ENCODE assay signal across 21 mouse cellular contexts in genomic region chr14:76816666-76817065, GRCm38 (mm10).
DNase-seq lines count a peak whose midpoint lies in the region; ATAC-seq and TF ChIP-seq lines count a peak whose summit lies in the region.
"Had no signal": no experiment of that assay in that cellular context is flagged by ENCODE, and none has a peak within 500 bp of the region (broad histone marks: within the 10 kb centered on the region; RNA-seq: fewer than 3 reads in every experiment).

No protein-coding gene starts in this region.

- 94% methylated on average over 2 of the region's 2 CpGs for whole genome bisulfite sequencing in kidney, postnatal 0 days
- WGBS in kidney, embryonic 16.5 days = 78% methylated on average over 2 of the region's 2 CpGs
- 83% methylated on average over 2 of the region's 2 CpGs for WGBS in lung, embryonic 14.5 days
- WGBS in intestine, embryonic 15.5 days = 73% methylated on average over 2 of the region's 2 CpGs
- 60% methylated on average over 2 of the region's 2 CpGs for WGBS in small intestine, adult 2 months

- TF ChIP-seq POLR2A in small intestine, adult 2 months (IDR thresholded peaks at IDR 0.05; ENCODE audit: low read depth, low read length) = no peak

- ATAC-seq in kidney, postnatal 0 days (replicated peaks; ENCODE audit: low FRiP score, low read depth) = no peak
- ATAC-seq in kidney, embryonic 16.5 days (ENCODE audit: low FRiP score, low TSS enrichment) = no peak
- no peak for ATAC-seq in lung, embryonic 14.5 days (ENCODE audit: insufficient read depth)
- ATAC-seq in intestine, embryonic 15.5 days = peak; percentile 35; the same call in 1 of the 2 replicates
- ATAC-seq: activated CD4-positive, CD25-positive, alpha-beta regulatory T cell, adult 4 months; forebrain, embryonic 15.5 days had no signal

- H3K9ac ChIP-seq in kidney, postnatal 0 days (ENCODE audit: low read depth, low read length) = no peak overlapping the region
- H3K9ac ChIP-seq in kidney, embryonic 16.5 days (replicated peaks; ENCODE audit: low read length) = no peak overlapping the region
- no peak overlapping the region for H3K9ac ChIP-seq in lung, embryonic 14.5 days
- H3K9ac ChIP-seq in intestine, embryonic 15.5 days = no peak overlapping the region
- H3K9ac ChIP-seq: embryonic facial prominence, embryonic 12.5 days; forebrain, embryonic 15.5 days; heart, embryonic 15.5 days; hindbrain, embryonic 14.5 days had no signal

- no peaks in the 10 kb centered on the region for H3K36me3 ChIP-seq in kidney, postnatal 0 days (ENCODE audit: insufficient read depth, low read length)
- no peaks in the 10 kb centered on the region for H3K36me3 ChIP-seq in kidney, embryonic 16.5 days (ENCODE audit: insufficient read depth, low read length)
- no peaks in the 10 kb centered on the region for H3K36me3 ChIP-seq in lung, embryonic 14.5 days (ENCODE audit: insufficient read depth)
- no peaks in the 10 kb centered on the region for H3K36me3 ChIP-seq in intestine, embryonic 15.5 days
- no peaks in the 10 kb centered on the region for H3K36me3 ChIP-seq in small intestine, adult 2 months (ENCODE audit: control insufficient read depth, insufficient read depth, low read length)
- H3K36me3 ChIP-seq: embryonic facial prominence, embryonic 12.5 days; forebrain, embryonic 15.5 days; heart, embryonic 15.5 days; hindbrain, embryonic 10.5 days had no signal

- no peaks in the 10 kb centered on the region for H3K27me3 ChIP-seq in kidney, postnatal 0 days (ENCODE audit: insufficient read depth, low read length)
- no peaks in the 10 kb centered on the region for H3K27me3 ChIP-seq in kidney, embryonic 16.5 days (ENCODE audit: insufficient read depth, low read length)
- no peaks in the 10 kb centered on the region for H3K27me3 ChIP-seq in lung, embryonic 14.5 days (ENCODE audit: insufficient read depth, low read length)
- H3K27me3 ChIP-seq in intestine, embryonic 15.5 days (replicated peaks) = no peaks in the 10 kb centered on the region
- no peaks in the 10 kb centered on the region for H3K27me3 ChIP-seq in small intestine, adult 2 months (ENCODE audit: control insufficient read depth, insufficient read depth, low read length)
- H3K27me3 ChIP-seq: CH12.LX; embryonic facial prominence, embryonic 12.5 days; forebrain, embryonic 15.5 days; heart, embryonic 15.5 days; Patski had no signal

- no peak overlapping the region for H3K4me2 ChIP-seq in kidney, postnatal 0 days (ENCODE audit: low read length)
- no peak overlapping the region for H3K4me2 ChIP-seq in kidney, embryonic 16.5 days (replicated peaks; ENCODE audit: low read depth, low read length)
- H3K4me2 ChIP-seq in lung, embryonic 14.5 days = no peak overlapping the region
- H3K4me2 ChIP-seq in intestine, embryonic 15.5 days (replicated peaks) = no peak overlapping the region
- H3K4me2 ChIP-seq: embryonic facial prominence, embryonic 12.5 days; forebrain, embryonic 15.5 days; heart, embryonic 11.5 days; heart, embryonic 15.5 days; hindbrain, embryonic 14.5 days had no signal

- H3K4me1 ChIP-seq in kidney, postnatal 0 days (replicated peaks; ENCODE audit: insufficient read depth, low read length) = peaks cover 27% of the 10 kb centered on the region
- H3K4me1 ChIP-seq in kidney, embryonic 16.5 days (ENCODE audit: insufficient read depth, low read length) = peaks cover 53% of the 10 kb centered on the region
- H3K4me1 ChIP-seq in lung, embryonic 14.5 days (ENCODE audit: insufficient read depth) = peaks cover 24% of the 10 kb centered on the region
- H3K4me1 ChIP-seq in intestine, embryonic 15.5 days (replicated peaks) = peaks cover 41% of the 10 kb centered on the region
- H3K4me1 ChIP-seq in small intestine, adult 2 months (ENCODE audit: control insufficient read depth, insufficient read depth, insufficient read length, low read length) = peaks cover 35% of the 10 kb centered on the region

- peak; percentile 14; the same call in 1 of the 2 replicates for TF ChIP-seq CTCF in kidney, postnatal 0 days (IDR thresholded peaks at IDR 0.05; ENCODE audit: low read depth)
- TF ChIP-seq CTCF in lung, embryonic 14.5 days (IDR thresholded peaks at IDR 0.05; ENCODE audit: low read depth) = peak; percentile 14; the same call in 1 of the 2 replicates
- TF ChIP-seq CTCF in small intestine, adult 2 months (IDR thresholded peaks at IDR 0.05; ENCODE audit: extremely low read depth, insufficient read length, insufficient replicate concordance, low read depth, low read length) = peak; percentile 15; the same call in 1 of the 2 replicates

- no peaks in the 10 kb centered on the region for H3K9me3 ChIP-seq in kidney, postnatal 0 days (replicated peaks; ENCODE audit: low read length)
- H3K9me3 ChIP-seq in kidney, embryonic 16.5 days (ENCODE audit: low read length) = no peaks in the 10 kb centered on the region
- H3K9me3 ChIP-seq in lung, embryonic 14.5 days (ENCODE audit: low read depth, low read length) = no peaks in the 10 kb centered on the region
- no peaks in the 10 kb centered on the region for H3K9me3 ChIP-seq in intestine, embryonic 15.5 days
- H3K9me3 ChIP-seq: embryonic facial prominence, embryonic 12.5 days; forebrain, embryonic 15.5 days; heart, embryonic 15.5 days; hindbrain, embryonic 10.5 days had no signal

- no peak overlapping the region for H3K27ac ChIP-seq in kidney, postnatal 0 days
- H3K27ac ChIP-seq in kidney, embryonic 16.5 days (ENCODE audit: low read length) = no peak overlapping the region
- no peak overlapping the region for H3K27ac ChIP-seq in lung, embryonic 14.5 days (ENCODE audit: low read depth)
- no peak overlapping the region for H3K27ac ChIP-seq in intestine, embryonic 15.5 days
- H3K27ac ChIP-seq in small intestine, adult 2 months (ENCODE audit: insufficient read depth, low read depth, low read length) = peak overlapping the region; percentile 50
- H3K27ac ChIP-seq: embryonic facial prominence, embryonic 12.5 days; forebrain, embryonic 15.5 days; heart, embryonic 15.5 days; hindbrain, embryonic 10.5 days; hindbrain, embryonic 14.5 days had no signal

- H3K4me3 ChIP-seq in kidney, postnatal 0 days (replicated peaks; ENCODE audit: low read depth, low read length) = no peak overlapping the region
- H3K4me3 ChIP-seq in kidney, embryonic 16.5 days (ENCODE audit: low read length) = no peak overlapping the region
- H3K4me3 ChIP-seq in lung, embryonic 14.5 days (ENCODE audit: low read depth, low read length) = no peak overlapping the region
- H3K4me3 ChIP-seq in intestine, embryonic 15.5 days (replicated peaks) = no peak overlapping the region
- H3K4me3 ChIP-seq in small intestine, adult 2 months (ENCODE audit: low read depth, low read length) = no peak overlapping the region
- H3K4me3 ChIP-seq: embryonic facial prominence, embryonic 12.5 days; forebrain, embryonic 15.5 days; heart, adult 2 months; heart, embryonic 15.5 days; hindbrain, embryonic 10.5 days had no signal

- no peak for DNase-seq in kidney, postnatal 0 days (ENCODE audit: low spot score)
- no peak for DNase-seq in lung, embryonic 14.5 days
- no peak for DNase-seq in lung, postnatal 14 days
- DNase-seq in cerebellum, postnatal 14 days = no peak
- DNase-seq: cerebellum, adult 8-10 months; cerebellum, postnatal 25 days; gastrocnemius, postnatal 14 days; heart, postnatal 14 days had no signal
